Mouse (Mus musculus): Measurements from ENCODE around the gene Myh11.

DNA sequence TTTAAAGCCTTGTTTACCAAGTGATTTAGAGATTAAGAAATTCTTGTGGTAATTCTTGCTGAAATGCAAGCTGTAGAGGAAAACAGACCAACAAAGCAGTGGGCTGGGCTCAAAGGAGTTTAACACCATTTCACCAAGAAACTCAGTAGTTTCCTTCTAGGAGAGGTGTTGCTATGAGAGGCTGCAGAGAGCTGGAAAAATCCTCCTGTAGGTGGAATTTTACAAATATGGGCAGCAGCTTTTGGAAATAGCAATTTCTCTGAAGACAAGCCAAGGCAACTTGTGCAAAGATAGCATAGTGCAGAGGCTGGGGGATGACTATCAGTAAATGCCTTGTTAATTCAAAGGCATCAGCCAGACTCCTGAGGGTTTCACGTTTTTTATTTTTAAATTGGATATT is 29.3 kb upstream of the Myh11 start:
- no peak for TF ChIP-seq EP300 (IDR thresholded peaks at IDR 0.05)
- no peak for TF ChIP-seq CTCF (IDR thresholded peaks at IDR 0.05)
